Mouse (Mus musculus) MEL (cell line): Measurements from ENCODE around the gene Lsm7. TPM values are rescaled to one million over a fixed set of nuclear protein-coding genes. Genes with fewer than 3 reads are reported as not detected.

ENCODE experiments used
- DNase-seq: peaks from one replicate; pipeline ENCODE4 v3.0.0; 2011; ENCODE audit warnings: low read depth, low spot score
- H3K27ac ChIP-seq: 2 replicates; pipeline ENCODE4 v1.5.1; 2012; ENCODE audit warnings: low read depth, mild to moderate bottlenecking, control low read depth, low read length, moderate library complexity; ENCODE audit not compliant: control insufficient read depth
- H3K27me3 ChIP-seq, 2 experiments: fragments of 150-350 bp in 1 of 2; sonication (generic) in 1 of 2; 2 replicates each; pipeline ENCODE4 v1.6.1; 2012; ENCODE audit warnings: low read length in 2 of 2, mild to moderate bottlenecking in 2 of 2, improper control_type of control experiment in 1 of 2, moderate library complexity in 1 of 2; ENCODE audit not compliant: insufficient read depth in 2 of 2, control insufficient read depth in 1 of 2
- H3K36me3 ChIP-seq, 2 experiments: 2 replicates each; pipeline ENCODE4 v1.6.1; 2012 to 2014; ENCODE audit warnings: low read length in 2 of 2, improper control_type of control experiment in 1 of 2, inconsistent platforms in 1 of 2, mild to moderate bottlenecking in 1 of 2; ENCODE audit not compliant: insufficient read depth in 2 of 2, control insufficient read depth in 1 of 2
- H3K4me1 ChIP-seq, 2 experiments: fragments of 150-350 bp in 1 of 2; sonication (generic) in 1 of 2; 2 replicates each; pipeline ENCODE4 v1.6.1; 2012; ENCODE audit warnings: low read length in 2 of 2, improper control_type of control experiment in 1 of 2, mild to moderate bottlenecking in 1 of 2; ENCODE audit not compliant: insufficient read depth in 2 of 2, control insufficient read depth in 1 of 2
- H3K4me3 ChIP-seq, 2 experiments: fragments of 150-350 bp in 1 of 2; sonication (generic) in 1 of 2; 2 replicates each; pipeline ENCODE4 v1.5.1; 2012; ENCODE audit warnings: low read depth in 2 of 2, low read length in 2 of 2, mild to moderate bottlenecking in 2 of 2, moderate library complexity in 2 of 2, control low read depth in 1 of 2, improper control_type of control experiment in 1 of 2; ENCODE audit not compliant: control insufficient read depth in 1 of 2, insufficient read depth in 1 of 2
- H3K79me2 ChIP-seq: 2 replicates; pipeline ENCODE4 v1.6.1; 2012; ENCODE audit warnings: mild to moderate bottlenecking, low read length, moderate library complexity; ENCODE audit not compliant: control insufficient read depth, poor library complexity, insufficient read depth
- H3K9ac ChIP-seq: 2 replicates; pipeline ENCODE4 v1.6.1; 2012; ENCODE audit warnings: low read depth, mild to moderate bottlenecking, control low read depth, low read length, moderate library complexity; ENCODE audit not compliant: control insufficient read depth, poor library complexity, severe bottlenecking
- H3K9me3 ChIP-seq: fragments of 150-350 bp; sonication (generic); replicated peaks from 2 replicates; pipeline ENCODE4 v1.6.1; 2012; ENCODE audit warnings: mild to moderate bottlenecking, low read length, improper control_type of control experiment, moderate library complexity; ENCODE audit not compliant: insufficient read depth
- BHLHE40 ChIP-seq: IDR thresholded peaks from 2 replicates; pipeline ENCODE4 v1.6.1; 2012; ENCODE audit warnings: low read depth, mild to moderate bottlenecking, inconsistent platforms, low read length, improper control_type of control experiment, borderline replicate concordance
- CHD1 ChIP-seq: IDR thresholded peaks from 2 replicates; pipeline ENCODE4 v1.6.1; 2012; ENCODE audit warnings: low read depth, mild to moderate bottlenecking, inconsistent platforms, low read length, improper control_type of control experiment
- E2F4 ChIP-seq: IDR thresholded peaks from 2 replicates; pipeline ENCODE4 v1.6.1; 2011; ENCODE audit warnings: low read depth, low read length, improper control_type of control experiment, borderline replicate concordance
- EP300 ChIP-seq, 2 experiments: IDR thresholded peaks; 2 replicates each; pipeline ENCODE4 v1.6.1; 2011; ENCODE audit warnings: improper control_type of control experiment in 2 of 2, low read length in 2 of 2, low read depth in 1 of 2, mild to moderate bottlenecking in 1 of 2
- ETS1 ChIP-seq: IDR thresholded peaks from 2 replicates; pipeline ENCODE4 v1.6.1; 2012; ENCODE audit warnings: low read depth, mild to moderate bottlenecking, inconsistent platforms, low read length, improper control_type of control experiment, moderate library complexity
- GABPA ChIP-seq: IDR thresholded peaks from 2 replicates; pipeline ENCODE4 v1.6.1; 2012; ENCODE audit warnings: low read depth, mild to moderate bottlenecking, inconsistent platforms, low read length, improper control_type of control experiment, moderate library complexity
- MAX ChIP-seq: IDR thresholded peaks from 2 replicates; pipeline ENCODE4 v1.6.1; 2011; ENCODE audit warnings: low read length, improper control_type of control experiment
- MEF2A ChIP-seq: IDR thresholded peaks from 2 replicates; pipeline ENCODE4 v1.6.1; 2014; ENCODE audit warnings: low read depth, mild to moderate bottlenecking, inconsistent platforms, low read length, improper control_type of control experiment; ENCODE audit not compliant: poor library complexity, insufficient replicate concordance, severe bottlenecking; ENCODE audit errors: extremely low read depth
- MXI1 ChIP-seq: IDR thresholded peaks from 2 replicates; pipeline ENCODE4 v1.6.1; 2011; ENCODE audit warnings: mild to moderate bottlenecking, low read depth, low read length, improper control_type of control experiment
- MYB ChIP-seq: IDR thresholded peaks from 2 replicates; pipeline ENCODE4 v1.6.1; 2011; ENCODE audit warnings: mild to moderate bottlenecking, low read depth, low read length, improper control_type of control experiment
- MYC ChIP-seq: IDR thresholded peaks from 2 replicates; pipeline ENCODE4 v1.6.1; 2011; ENCODE audit warnings: low read depth, mild to moderate bottlenecking, low read length, improper control_type of control experiment, moderate library complexity
- NELFE ChIP-seq: IDR thresholded peaks from 2 replicates; pipeline ENCODE4 v1.6.1; 2011; ENCODE audit warnings: low read depth, low read length, improper control_type of control experiment
- POLR2A ChIP-seq, 2 experiments: IDR thresholded peaks; 2 replicates each; pipeline ENCODE4 v1.6.1; 2011 to 2012; ENCODE audit warnings: low read length in 2 of 2, mild to moderate bottlenecking in 2 of 2, control low read depth in 1 of 2, improper control_type of control experiment in 1 of 2, low read depth in 1 of 2, moderate library complexity in 1 of 2; ENCODE audit not compliant: control insufficient read depth in 1 of 2, insufficient read depth in 1 of 2, poor library complexity in 1 of 2
- POLR2AphosphoS2 ChIP-seq: IDR thresholded peaks from 2 replicates; pipeline ENCODE4 v1.6.1; 2011; ENCODE audit warnings: low read length, improper control_type of control experiment
- POLR2AphosphoS5 ChIP-seq: IDR thresholded peaks from 2 replicates; pipeline ENCODE4 v1.6.1; 2012; ENCODE audit warnings: low read depth, borderline replicate concordance, mild to moderate bottlenecking, inconsistent platforms, low read length, moderate library complexity, mixed read lengths
- SIN3A ChIP-seq: IDR thresholded peaks from 2 replicates; pipeline ENCODE4 v1.6.1; 2012; ENCODE audit warnings: low read length, improper control_type of control experiment, inconsistent platforms
- TAL1 ChIP-seq: IDR thresholded peaks from 2 replicates; pipeline ENCODE4 v1.6.1; 2012; ENCODE audit warnings: mild to moderate bottlenecking, inconsistent platforms, low read length, moderate library complexity, mixed read lengths
- TCF12 ChIP-seq: IDR thresholded peaks from 2 replicates; pipeline ENCODE4 v1.6.1; 2014; ENCODE audit warnings: low read depth, mild to moderate bottlenecking, inconsistent platforms, low read length, improper control_type of control experiment, moderate library complexity
- UBTF ChIP-seq: IDR thresholded peaks from 2 replicates; pipeline ENCODE4 v1.6.1; 2012; ENCODE audit warnings: low read depth, mild to moderate bottlenecking, inconsistent platforms, low read length, improper control_type of control experiment, moderate library complexity, borderline replicate concordance; ENCODE audit not compliant: insufficient read depth
- ZC3H11A ChIP-seq: IDR thresholded peaks from 2 replicates; pipeline ENCODE4 v1.6.1; 2012; ENCODE audit warnings: low read depth, mild to moderate bottlenecking, inconsistent platforms, low read length, improper control_type of control experiment
- ZKSCAN1 ChIP-seq: IDR thresholded peaks from 2 replicates; pipeline ENCODE4 v1.6.1; 2012; ENCODE audit warnings: low read depth, mild to moderate bottlenecking, inconsistent platforms, low read length, improper control_type of control experiment, moderate library complexity
- ZNF384 ChIP-seq: IDR thresholded peaks from 2 replicates; pipeline ENCODE4 v1.6.1; 2012; ENCODE audit warnings: low read depth, mild to moderate bottlenecking, inconsistent platforms, low read length, improper control_type of control experiment
- polyA plus RNA-seq, 2 experiments: library from polyadenylated mRNA; stranded (reverse) in 1 of 2; unstranded in 1 of 2; fragments of >175 nt in 1 of 2; fragments of >200 nt in 1 of 2; gene quantifications; 2 replicates each; pipeline versions ENCODE4 v1.2.1 to v1.2.4; 2012; ENCODE audit warnings: low replicate concordance in 2 of 2, low read depth in 1 of 2; ENCODE audit not compliant: insufficient read length in 2 of 2, insufficient read depth in 1 of 2, missing spikeins in 1 of 2
- total RNA-seq: library from RNA; depleted of rRNA; stranded (reverse); fragments of 300-350 nt; gene quantifications from 2 replicates; pipeline ENCODE4 v1.2.3, GENCODE M21; 2012

Gene Lsm7
- total and polyA plus RNA-seq, 3 experiments = 246 to 637 TPM; not detected in 1

GRCm38 (mm10) chr10:80874035-80874434 lies 19.0 kb upstream of the Lsm7 start:
- no peak overlapping the region for H3K4me3 ChIP-seq
- DNase-seq = no peak
- H3K79me2 ChIP-seq = no peaks in the 10 kb centered on the region
- H3K9me3 ChIP-seq = no peaks in the 10 kb centered on the region
- H3K27me3 ChIP-seq = no peaks in the 10 kb centered on the region
- H3K4me1 ChIP-seq = no peaks in the 10 kb centered on the region; a peak in 1 of 4 replicates
- no peaks in the 10 kb centered on the region for H3K36me3 ChIP-seq
- TF ChIP-seq POLR2AphosphoS2 (no peak), MEF2A (no peak), SIN3A (no peak), ZNF384 (no peak), EP300 (IDR thresholded peaks at IDR 0.05; ENCODE audit: low read depth in 1 of 2, low read length in 2 of 2) (no peak)
- H3K27ac ChIP-seq = no peak overlapping the region
- no peak overlapping the region for H3K9ac ChIP-seq

GRCm38 (mm10) chr10:80871581-80871980 lies 16.6 kb upstream of the Lsm7 start, which contains the start of gene Tmprss9:
Gene Tmprss9, plus strand, starts transcription at chr10:80871848.
- no peak within 1 kb of the TSS for H3K9ac ChIP-seq
- no peaks in the 10 kb centered on the region for H3K9me3 ChIP-seq
- H3K36me3 ChIP-seq = no peaks in the 10 kb centered on the region
- no peak within 1 kb of the TSS for H3K27ac ChIP-seq
- no peaks in the 10 kb centered on the region for H3K79me2 ChIP-seq
- H3K4me3 ChIP-seq = no peak within 1 kb of the TSS
- no peaks in the 10 kb centered on the region for H3K4me1 ChIP-seq
- no peak for TF ChIP-seq GABPA
- TF ChIP-seq E2F4 = no peak
- no peak for TF ChIP-seq EP300 (IDR thresholded peaks at IDR 0.05; ENCODE audit: low read depth in 1 of 2, low read length in 2 of 2)
- no peaks in the 10 kb centered on the region for H3K27me3 ChIP-seq
- DNase-seq = no peak

GRCm38 (mm10) chr10:80870993-80871392 lies 16.0 kb upstream of the Lsm7 start:
- Histone ChIP-seq H3K9me3 (no peaks in the 10 kb centered on the region), H3K9ac (no peak overlapping the region), H3K27me3 (no peaks in the 10 kb centered on the region), H3K79me2 (no peaks in the 10 kb centered on the region), H3K27ac (no peak overlapping the region), H3K4me1 (no peaks in the 10 kb centered on the region), H3K4me3 (no peak overlapping the region), H3K36me3 (no peaks in the 10 kb centered on the region; a peak in 1 of 4 replicates)
- DNase-seq = no peak
- TF ChIP-seq MYC (no peak), POLR2AphosphoS5 (no peak), MYB (no peak), CHD1 (no peak), POLR2AphosphoS2 (no peak), EP300 (IDR thresholded peaks at IDR 0.05; ENCODE audit: low read depth in 1 of 2, low read length in 2 of 2) (no peak), UBTF (no peak), TCF12 (no peak), POLR2A (IDR thresholded peaks at IDR 0.05; ENCODE audit: control insufficient read depth in 1 of 2, insufficient read depth in 1 of 2, low read depth in 1 of 2, low read length in 2 of 2, poor library complexity in 1 of 2) (no peak), SIN3A (no peak), ZC3H11A (no peak), ETS1 (no peak), MXI1 (no peak), BHLHE40 (no peak), MAX (no peak), TAL1 (no peak), NELFE (no peak), MEF2A (no peak), ZKSCAN1 (no peak), GABPA (no peak)
